Mouse (Mus musculus) liver, adult 2 months (tissue): ENCODE measurements at regions not wholly inside any gene's neighbourhood (a gene's known extent, or its start where the extent isn't known, plus 50 kb on each side); places are given as distances from the start of the nearest gene placed in this dataset.

Experiments
- CTCF ChIP-seq: fragments of 200-500 bp; IDR thresholded peaks from 2 replicates; pipeline ENCODE4 v1.5.1; 2011; ENCODE audit warnings: low read depth, low read length, control low read depth
- POLR2A ChIP-seq: fragments of 200-500 bp; IDR thresholded peaks from 2 replicates; pipeline ENCODE4 v1.6.1; 2011; ENCODE audit warnings: low read length, control low read depth; ENCODE audit not compliant: insufficient read depth; ENCODE audit errors: extremely low read depth

DNA sequence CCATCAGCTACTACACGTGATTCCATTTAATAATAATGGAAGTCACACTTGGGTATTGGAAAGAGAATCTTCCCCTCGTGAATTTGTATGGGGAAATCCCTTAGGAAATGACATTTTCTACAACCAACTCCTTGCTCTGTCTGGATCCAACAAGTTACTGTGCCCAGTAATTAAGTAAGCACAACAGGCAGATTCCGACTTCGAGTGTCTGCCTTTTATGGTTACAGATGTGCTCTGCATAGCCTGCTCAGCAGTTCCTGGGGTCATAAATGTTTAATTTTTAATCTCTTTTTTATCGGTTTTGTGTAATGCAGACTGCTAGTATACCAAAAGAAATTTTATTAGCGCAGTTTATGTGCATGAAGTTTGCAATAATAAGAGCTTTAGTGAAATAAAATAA lies 259.8 kb upstream of the Pitrm1 start:
- TF ChIP-seq POLR2A (no peak), CTCF (no peak)
